Mouse (Mus musculus): ENCODE results near the gene Creb5. TPM values are rescaled to one million over a fixed set of nuclear protein-coding genes. Genes with fewer than 3 reads are reported as not detected.

The Creb5 gene
- polyA plus RNA-seq, 1 experiment from 2014 or later, result 0.20 TPM

DNA sequence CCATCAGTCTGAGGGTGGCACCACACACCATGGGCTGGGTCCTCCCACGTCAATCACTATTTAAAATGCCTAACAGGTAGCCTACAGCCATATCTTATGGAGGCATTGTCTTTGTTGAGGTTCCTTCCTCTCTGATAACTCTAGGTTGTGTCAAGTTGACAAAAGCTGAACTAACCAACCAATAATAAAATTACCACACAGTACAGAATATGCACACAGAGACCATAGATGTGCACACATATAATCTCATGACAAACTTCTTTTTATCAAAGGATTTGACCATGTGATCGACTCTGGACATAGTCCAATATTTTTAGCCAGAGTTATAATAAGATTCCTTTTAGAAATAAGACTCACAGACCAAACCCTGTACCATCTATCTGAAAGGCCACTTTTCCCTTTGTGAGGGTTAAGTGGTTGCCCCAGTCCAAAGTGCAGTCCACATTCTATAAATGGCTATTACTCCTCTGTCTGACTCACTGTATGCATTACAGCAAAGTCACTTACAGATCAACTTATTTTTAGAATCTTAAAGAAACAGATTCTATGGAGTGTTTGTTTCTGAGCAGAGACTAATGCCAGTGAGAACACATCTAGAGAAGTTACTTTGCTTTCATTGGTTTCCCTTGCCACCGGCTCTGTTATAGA, 221.9 kb downstream of the Creb5 start:
- Histone ChIP-seq H3K9ac (replicated peaks) (no peak overlapping the region), H3K4me3 (ENCODE audit: low read depth, low read length) (no peak overlapping the region), H3K36me3 (replicated peaks; ENCODE audit: insufficient read depth, low read length) (no peaks in the 10 kb centered on the region), H3K9me3 (ENCODE audit: low read length) (no peaks in the 10 kb centered on the region), H3K27me3 (ENCODE audit: insufficient read depth, low read length) (0 out of 2 replicates have a peak, but pooled peaks cover 3% of the 10 kb centered on the region), H3K4me2 (ENCODE audit: low read depth, low read length) (no peak overlapping the region), H3K27ac (ENCODE audit: low read depth) (no peak overlapping the region), H3K4me1 (ENCODE audit: insufficient read depth) (no peaks in the 10 kb centered on the region)
- WGBS (ENCODE audit: insufficient replicate concordance), result 58% methylated on average over 3 of the region's 3 CpGs
- TF ChIP-seq EP300 (IDR thresholded peaks at IDR 0.05; ENCODE audit: low read depth) (no peak), CTCF (IDR thresholded peaks at IDR 0.05; ENCODE audit: low read depth) (no peak)
- DNase-seq, result no peak
- no peak for ATAC-seq

DNA sequence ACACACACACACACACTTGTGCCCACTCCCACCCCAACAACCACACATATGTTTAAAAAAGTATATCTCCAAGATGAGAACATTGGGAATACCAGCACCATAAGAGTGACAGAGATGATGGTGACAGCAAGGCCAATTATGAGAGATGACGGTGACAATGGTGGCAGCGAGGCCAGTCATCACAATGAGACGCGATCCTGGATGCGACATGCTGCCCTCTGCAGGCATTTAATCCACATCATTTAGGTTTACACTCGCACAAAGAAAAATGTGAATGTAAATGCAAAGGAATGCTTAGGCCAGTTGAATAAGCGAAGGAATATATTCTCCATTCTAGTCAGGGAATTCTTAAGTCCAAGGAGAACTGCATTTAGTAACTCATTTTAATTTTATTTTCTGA, 222.9 kb downstream of the Creb5 start:
- peak; percentile 28; the same call in 1 of the 2 replicates for TF ChIP-seq CTCF (IDR thresholded peaks at IDR 0.05; ENCODE audit: low read depth)
- TF ChIP-seq EP300 (IDR thresholded peaks at IDR 0.05; ENCODE audit: low read depth), result no peak
- no peak for ATAC-seq
- Histone ChIP-seq H3K27me3 (ENCODE audit: insufficient read depth, low read length) (0 out of 2 replicates have a peak, but pooled peaks cover 4% of the 10 kb centered on the region), H3K9ac (replicated peaks) (no peak overlapping the region), H3K9me3 (ENCODE audit: low read length) (no peaks in the 10 kb centered on the region), H3K36me3 (replicated peaks; ENCODE audit: insufficient read depth, low read length) (no peaks in the 10 kb centered on the region), H3K4me1 (ENCODE audit: insufficient read depth) (no peaks in the 10 kb centered on the region), H3K4me3 (ENCODE audit: low read depth, low read length) (no peak overlapping the region), H3K4me2 (ENCODE audit: low read depth, low read length) (no peak overlapping the region), H3K27ac (ENCODE audit: low read depth) (no peak overlapping the region)
- DNase-seq, result no peak
- WGBS (ENCODE audit: insufficient replicate concordance), result 57% methylated on average over 7 of the region's 7 CpGs

DNA sequence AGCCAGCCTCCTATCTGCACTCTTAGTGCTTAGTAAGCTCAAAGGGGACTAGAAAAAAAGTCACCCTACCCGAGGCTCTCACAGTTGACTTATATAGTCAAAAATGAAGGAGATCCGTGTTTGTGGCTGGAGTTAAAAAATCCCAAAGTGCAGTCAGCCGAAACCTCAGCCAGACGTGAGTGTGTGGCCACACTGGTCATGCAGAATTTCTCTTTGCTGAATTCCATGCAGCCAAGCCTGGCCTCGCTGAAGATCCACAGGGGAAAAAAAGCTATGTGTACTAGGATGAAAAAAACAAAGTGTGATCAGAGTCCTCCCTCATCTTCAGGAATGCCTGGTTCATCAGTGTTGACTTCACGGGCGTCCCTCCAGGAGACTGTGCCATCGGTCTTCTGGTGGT, 225.2 kb downstream of the Creb5 start:
- no peaks in the 10 kb centered on the region for H3K36me3 ChIP-seq (replicated peaks; ENCODE audit: insufficient read depth, low read length)
- no peak overlapping the region for H3K4me3 ChIP-seq (ENCODE audit: low read depth, low read length)
- ATAC-seq (no peak), DNase-seq (no peak)
- no peak overlapping the region for H3K27ac ChIP-seq (ENCODE audit: low read depth)
- no peak overlapping the region for H3K4me2 ChIP-seq (ENCODE audit: low read depth, low read length)
- H3K4me1 ChIP-seq (ENCODE audit: insufficient read depth), result peaks cover 3% of the 10 kb centered on the region; the same call in 1 of the 2 replicates
- no peak overlapping the region for H3K9ac ChIP-seq (replicated peaks)
- 79% methylated on average over 8 of the region's 8 CpGs for whole genome bisulfite sequencing (ENCODE audit: insufficient replicate concordance)
- 0 out of 2 replicates have a peak, but pooled peaks cover 6% of the 10 kb centered on the region for H3K27me3 ChIP-seq (ENCODE audit: insufficient read depth, low read length)
- no peaks in the 10 kb centered on the region for H3K9me3 ChIP-seq (ENCODE audit: low read length)
- no peak for TF ChIP-seq CTCF (IDR thresholded peaks at IDR 0.05; ENCODE audit: low read depth)
- TF ChIP-seq EP300 (IDR thresholded peaks at IDR 0.05; ENCODE audit: low read depth), result no peak

DNA sequence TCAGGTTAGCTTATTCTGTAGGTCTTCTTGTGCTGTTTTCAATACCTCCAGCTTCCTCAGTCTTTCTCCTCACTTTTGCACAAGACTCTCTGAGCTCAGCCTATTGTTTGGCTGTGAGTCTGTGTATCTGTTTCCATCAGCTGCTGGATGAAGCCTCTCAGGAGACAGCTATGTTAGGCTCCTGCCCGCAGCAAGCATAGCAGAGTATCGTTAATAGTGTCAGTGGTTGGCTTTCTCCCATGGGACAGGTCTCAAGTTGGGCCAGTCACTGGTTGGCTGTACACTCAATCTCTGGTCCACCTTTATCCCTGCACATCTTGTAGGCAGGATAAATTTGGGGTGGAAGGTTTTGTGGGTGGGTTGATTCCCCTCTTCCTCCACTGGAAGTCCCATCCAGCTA, 226.3 kb downstream of the Creb5 start:
- H3K36me3 ChIP-seq (replicated peaks; ENCODE audit: insufficient read depth, low read length), result no peaks in the 10 kb centered on the region
- no peak overlapping the region for H3K4me3 ChIP-seq (ENCODE audit: low read depth, low read length)
- WGBS (ENCODE audit: insufficient replicate concordance), result 71% methylated on average over 2 of the region's 2 CpGs
- 0 out of 2 replicates have a peak, but pooled peaks cover 6% of the 10 kb centered on the region for H3K27me3 ChIP-seq (ENCODE audit: insufficient read depth, low read length)
- no peak overlapping the region for H3K27ac ChIP-seq (ENCODE audit: low read depth)
- TF ChIP-seq EP300 (IDR thresholded peaks at IDR 0.05; ENCODE audit: low read depth), result no peak
- TF ChIP-seq CTCF (IDR thresholded peaks at IDR 0.05; ENCODE audit: low read depth), result no peak
- H3K9me3 ChIP-seq (ENCODE audit: low read length), result no peaks in the 10 kb centered on the region
- H3K4me1 ChIP-seq (ENCODE audit: insufficient read depth), result peaks cover 3% of the 10 kb centered on the region; the same call in 1 of the 2 replicates
- no peak overlapping the region for H3K9ac ChIP-seq (replicated peaks)
- ATAC-seq, result no peak
- DNase-seq, result no peak
- H3K4me2 ChIP-seq (ENCODE audit: low read depth, low read length), result no peak overlapping the region

DNA sequence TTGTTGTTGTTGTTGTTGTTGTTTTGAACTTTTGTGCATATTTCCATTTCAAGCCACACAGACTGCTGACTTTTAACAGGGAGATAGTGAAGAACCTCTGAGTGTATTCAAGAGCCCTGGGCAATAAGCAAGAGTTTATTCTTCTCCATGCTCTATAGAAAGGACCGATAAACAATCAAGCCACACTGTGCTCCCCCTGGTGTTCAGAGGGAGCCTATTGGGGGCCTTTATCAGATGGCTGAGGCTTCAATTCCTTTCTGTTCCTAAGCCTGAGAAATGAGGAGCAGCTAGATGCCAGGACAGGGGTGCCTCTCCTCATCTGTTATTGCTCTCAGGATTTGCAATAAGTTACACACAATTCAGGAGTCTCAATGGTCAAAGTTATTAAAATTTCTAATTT, 227.8 kb downstream of the Creb5 start:
- Histone ChIP-seq H3K27me3 (ENCODE audit: insufficient read depth, low read length) (0 out of 2 replicates have a peak, but pooled peaks cover 6% of the 10 kb centered on the region), H3K4me1 (ENCODE audit: insufficient read depth) (peaks cover 3% of the 10 kb centered on the region; the same call in 1 of the 2 replicates), H3K4me3 (ENCODE audit: low read depth, low read length) (no peak overlapping the region), H3K36me3 (replicated peaks; ENCODE audit: insufficient read depth, low read length) (no peaks in the 10 kb centered on the region), H3K9ac (replicated peaks) (no peak overlapping the region), H3K9me3 (ENCODE audit: low read length) (no peaks in the 10 kb centered on the region), H3K27ac (ENCODE audit: low read depth) (no peak overlapping the region), H3K4me2 (ENCODE audit: low read depth, low read length) (no peak overlapping the region)
- TF ChIP-seq EP300 (IDR thresholded peaks at IDR 0.05; ENCODE audit: low read depth), result no peak
- peak; percentile 40 for TF ChIP-seq CTCF (IDR thresholded peaks at IDR 0.05; ENCODE audit: low read depth)
- ATAC-seq (no peak), DNase-seq (no peak)
- 44% methylated on average over 1 of the region's 1 CpGs for WGBS (ENCODE audit: insufficient replicate concordance)

DNA sequence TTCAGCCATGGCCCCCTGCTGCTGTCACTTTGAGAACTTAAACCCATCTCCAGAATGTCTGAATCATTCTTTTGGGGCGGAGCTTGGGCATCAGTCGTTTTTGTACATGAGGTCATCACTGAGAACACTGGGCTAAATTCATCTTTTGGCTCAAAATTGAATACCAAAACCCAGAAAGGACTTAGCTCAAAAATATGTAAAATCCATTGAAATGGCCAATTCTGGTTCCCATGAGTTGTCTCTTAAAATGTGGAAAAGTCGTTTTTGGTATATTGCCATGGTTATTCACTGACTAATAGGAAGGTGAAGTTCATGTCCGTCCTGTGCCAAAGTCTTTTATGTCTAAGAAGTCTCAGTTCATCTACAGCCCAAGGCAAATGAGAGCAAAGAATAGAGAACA, 228.5 kb downstream of the Creb5 start:
- ATAC-seq, result no peak

More for the DNA sequence above, 228.5 kb downstream of the Creb5 start:
- Histone ChIP-seq H3K27me3 (ENCODE audit: insufficient read depth, low read length) (0 out of 2 replicates have a peak, but pooled peaks cover 6% of the 10 kb centered on the region), H3K36me3 (replicated peaks; ENCODE audit: insufficient read depth, low read length) (no peaks in the 10 kb centered on the region), H3K4me3 (ENCODE audit: low read depth, low read length) (no peak overlapping the region), H3K9me3 (ENCODE audit: low read length) (no peaks in the 10 kb centered on the region), H3K4me1 (ENCODE audit: insufficient read depth) (peaks cover 3% of the 10 kb centered on the region; the same call in 1 of the 2 replicates), H3K27ac (ENCODE audit: low read depth) (no peak overlapping the region), H3K4me2 (ENCODE audit: low read depth, low read length) (no peak overlapping the region), H3K9ac (replicated peaks) (no peak overlapping the region)
- 57% methylated on average over 4 of the region's 4 CpGs for WGBS (ENCODE audit: insufficient replicate concordance)
- no peak for TF ChIP-seq EP300 (IDR thresholded peaks at IDR 0.05; ENCODE audit: low read depth)
- no peak for TF ChIP-seq CTCF (IDR thresholded peaks at IDR 0.05; ENCODE audit: low read depth)
- DNase-seq, result no peak
